Mouse (Mus musculus) brain, embryonic 14.5 days (tissue): ENCODE measurements around the gene Arhgap22.

Experiments
- CTCF ChIP-seq: fragments of 200-500 bp; IDR thresholded peaks from 2 replicates; pipeline ENCODE4 v1.5.1; 2012; ENCODE audit warnings: inconsistent platforms, mild to moderate bottlenecking, moderate library complexity, borderline replicate concordance; ENCODE audit not compliant: insufficient read depth, insufficient read length; ENCODE audit errors: extremely low read depth
- POLR2A ChIP-seq: fragments of 200-500 bp; IDR thresholded peaks from 2 replicates; pipeline ENCODE4 v1.6.1; 2012; ENCODE audit warnings: mild to moderate bottlenecking, inconsistent platforms, borderline replicate concordance; ENCODE audit not compliant: poor library complexity, insufficient read depth, insufficient read length, severe bottlenecking; ENCODE audit errors: extremely low read depth

DNA sequence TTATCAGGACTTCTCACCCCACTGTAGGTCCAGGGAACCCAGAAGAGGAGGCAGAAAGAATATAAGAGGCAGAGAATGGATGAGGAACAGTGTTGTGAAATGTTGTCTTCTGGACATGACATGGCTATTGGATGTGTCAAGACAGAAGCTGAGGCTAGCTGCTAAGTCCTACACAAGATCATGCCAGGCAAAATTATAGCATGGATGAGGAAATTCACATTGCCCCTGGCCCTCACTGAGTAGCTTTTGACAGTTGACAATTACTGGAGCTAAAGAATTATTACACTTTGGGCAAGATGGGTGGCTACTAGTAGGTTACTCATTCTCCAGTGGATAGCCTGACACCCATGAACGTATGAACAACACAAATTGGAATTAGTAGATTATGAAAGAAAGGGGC lies 201.9 kb downstream of the Arhgap22 start:
- TF ChIP-seq CTCF (no peak), POLR2A (no peak)
